Mouse (Mus musculus) liver, postnatal 0 days (tissue): ENCODE results near the gene Ccdc138. TPM values are rescaled to one million over a fixed set of nuclear protein-coding genes. Genes with fewer than 3 reads are reported as not detected.

ENCODE experiments used
- ATAC-seq: fragments of 200-750 bp; cut with Nextera tagmentation; 2 replicates; pipeline ENCODE4 v1.8.0; 2017; ENCODE audit warnings: mild to moderate bottlenecking, moderate library complexity
- DNase-seq: peaks from one replicate; pipeline ENCODE4 v3.0.0-alpha.2; 2016
- H3K27ac ChIP-seq: fragments of 300-500 bp; sonication (generic); 2 replicates; pipeline ENCODE4 v1.5.1; 2014; ENCODE audit warnings: antibody characterized with exemption, moderate library complexity, mild to moderate bottlenecking, low read depth
- H3K27me3 ChIP-seq: fragments of 300-500 bp; sonication (generic); 2 replicates; pipeline ENCODE4 v1.6.1; 2014; ENCODE audit warnings: low read length, control low read depth, mixed read lengths; ENCODE audit not compliant: insufficient read depth
- H3K36me3 ChIP-seq: fragments of 300-500 bp; sonication (generic); replicated peaks from 2 replicates; pipeline ENCODE4 v1.6.1; 2014; ENCODE audit warnings: mild to moderate bottlenecking, control low read depth, low read length, moderate library complexity, mixed read lengths; ENCODE audit not compliant: insufficient read depth
- H3K4me1 ChIP-seq: fragments of 300-500 bp; sonication (generic); 2 replicates; pipeline ENCODE4 v1.6.1; 2014; ENCODE audit warnings: antibody characterized with exemption, mild to moderate bottlenecking, control low read depth; ENCODE audit not compliant: insufficient read depth
- H3K4me2 ChIP-seq: fragments of 300-500 bp; sonication (generic); 2 replicates; pipeline ENCODE4 v1.6.1; 2014; ENCODE audit warnings: low read depth, mild to moderate bottlenecking, low read length, moderate library complexity, mixed read lengths
- H3K4me3 ChIP-seq: fragments of 300-500 bp; sonication (generic); 2 replicates; pipeline ENCODE4 v1.5.1; 2014; ENCODE audit warnings: low read depth, low read length
- H3K9ac ChIP-seq: fragments of 300-500 bp; sonication (generic); replicated peaks from 2 replicates; pipeline ENCODE4 v1.6.1; 2014; ENCODE audit warnings: mild to moderate bottlenecking, moderate library complexity
- H3K9me3 ChIP-seq: fragments of 300-500 bp; sonication (generic); 2 replicates; pipeline ENCODE4 v1.6.1; 2016; ENCODE audit warnings: mild to moderate bottlenecking, control low read depth, low read length, mixed read lengths
- CTCF ChIP-seq: sonication (generic); IDR thresholded peaks from 2 replicates; pipeline ENCODE4 v1.5.1; 2016; ENCODE audit warnings: antibody characterized with exemption, low read depth
- EP300 ChIP-seq: IDR thresholded peaks from 2 replicates; pipeline ENCODE4 v1.6.1; 2016; ENCODE audit warnings: antibody characterized with exemption, low read depth, mild to moderate bottlenecking
- WGBS: fragments of 180-500 bp; shearing (Covaris S2); extraction: QIAGEN DNeasy Blood & Tissue Kit; methylation state at CpG from one replicate; pipeline ENCODE4 v1.1.7; 2014; ENCODE audit not compliant: insufficient replicate concordance; 5-methylcytosine and 5-hydroxymethylcytosine counted together
- polyA plus RNA-seq: library from polyadenylated mRNA; unstranded; fragments of >200 nt; fragmentation: Nextera tagmentation; extraction: Ambion mirVana; gene quantifications from 2 replicates; pipeline ENCODE4 v1.2.1, GENCODE M21; 2015

Gene Ccdc138
- polyA plus RNA-seq, 1 experiment from 2014 or later, result 1.7 TPM

DNA sequence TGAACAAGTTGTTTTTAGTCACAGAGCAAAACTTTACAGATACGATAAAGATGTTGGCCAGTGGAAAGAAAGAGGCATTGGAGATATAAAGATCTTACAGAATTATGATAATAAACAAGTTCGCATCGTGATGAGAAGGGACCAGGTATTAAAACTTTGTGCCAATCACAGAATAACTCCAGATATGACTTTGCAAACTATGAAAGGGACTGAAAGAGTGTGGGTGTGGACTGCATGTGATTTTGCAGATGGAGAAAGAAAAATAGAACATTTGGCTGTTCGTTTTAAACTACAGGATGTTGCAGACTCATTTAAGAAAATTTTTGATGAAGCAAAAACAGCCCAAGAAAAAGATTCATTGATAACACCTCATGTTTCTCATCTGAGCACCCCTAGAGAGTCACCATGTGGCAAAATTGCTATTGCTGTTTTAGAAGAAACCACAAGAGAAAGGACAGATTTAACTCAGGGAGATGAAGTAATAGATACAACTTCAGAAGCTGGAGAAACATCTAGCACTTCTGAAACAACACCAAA, 17.7 kb upstream of the Ccdc138 start:
- no peak for DNase-seq
- Histone ChIP-seq H3K9ac (no peak overlapping the region), H3K36me3 (peaks cover 78% of the 10 kb centered on the region), H3K9me3 (no peaks in the 10 kb centered on the region), H3K27ac (no peak overlapping the region), H3K4me2 (no peak overlapping the region), H3K4me1 (no peaks in the 10 kb centered on the region), H3K27me3 (no peaks in the 10 kb centered on the region), H3K4me3 (no peak overlapping the region)
- 94% methylated on average over 4 of the region's 4 CpGs for WGBS
- no peak for TF ChIP-seq CTCF
- TF ChIP-seq EP300, result no peak
- no peak for ATAC-seq

GRCm38 (mm10) chr10:58491031-58491430, 6.7 kb upstream of the Ccdc138 start:
- Histone ChIP-seq H3K4me2 (no peak overlapping the region), H3K9me3 (no peaks in the 10 kb centered on the region), H3K9ac (no peak overlapping the region), H3K27ac (no peak overlapping the region), H3K4me1 (no peaks in the 10 kb centered on the region), H3K4me3 (no peak overlapping the region), H3K36me3 (peaks cover 69% of the 10 kb centered on the region), H3K27me3 (no peaks in the 10 kb centered on the region)
- DNase-seq, result no peak
- ATAC-seq, result no peak
- no peak for TF ChIP-seq CTCF
- no peak for TF ChIP-seq EP300
- 93% methylated on average over 5 of the region's 5 CpGs for WGBS

GRCm38 (mm10) chr10:58495637-58496036, 2.1 kb upstream of the Ccdc138 start:
- H3K36me3 ChIP-seq, result peaks cover 40% of the 10 kb centered on the region
- TF ChIP-seq CTCF, result peak; percentile 33; the same call in 1 of the 2 replicates
- no peak for TF ChIP-seq EP300
- H3K9ac ChIP-seq, result no peak overlapping the region
- no peaks in the 10 kb centered on the region for H3K9me3 ChIP-seq
- H3K4me2 ChIP-seq, result no peak overlapping the region
- 72% methylated on average over 2 of the region's 2 CpGs for WGBS
- H3K27ac ChIP-seq, result no peak overlapping the region
- no peak overlapping the region for H3K4me3 ChIP-seq
- ATAC-seq, result no peak
- peaks cover 12% of the 10 kb centered on the region; the same call in 1 of the 2 replicates for H3K4me1 ChIP-seq
- DNase-seq, result no peak
- no peaks in the 10 kb centered on the region for H3K27me3 ChIP-seq

DNA sequence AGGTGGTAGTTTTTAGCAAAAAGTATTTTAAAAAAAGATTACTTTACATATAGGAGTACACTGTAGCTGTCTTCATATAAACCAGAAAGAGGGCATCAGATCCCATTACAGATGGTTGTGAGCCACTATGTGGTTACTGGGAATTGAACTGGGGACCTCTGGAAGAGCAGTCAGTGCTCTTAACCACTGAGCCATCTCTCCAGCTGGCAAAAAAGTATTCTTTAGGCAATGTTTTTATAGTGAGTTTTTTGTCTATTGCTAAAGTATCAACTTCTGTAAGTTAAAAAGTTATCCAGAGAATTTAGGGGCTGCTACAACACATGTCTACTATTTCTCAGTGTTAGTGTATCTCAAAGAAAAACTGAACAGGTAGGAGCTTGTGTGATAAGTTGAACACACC, 1.0 kb upstream of the Ccdc138 start:
- Histone ChIP-seq H3K36me3 (peaks cover 30% of the 10 kb centered on the region), H3K27ac (peak overlapping the region; percentile 79), H3K4me1 (peaks cover 12% of the 10 kb centered on the region; the same call in 1 of the 2 replicates), H3K4me3 (peak overlapping the region; percentile 66; the same call in 1 of the 2 replicates), H3K9me3 (no peaks in the 10 kb centered on the region), H3K4me2 (peak overlapping the region; percentile 75), H3K27me3 (no peaks in the 10 kb centered on the region), H3K9ac (no peak overlapping the region; the same call in 1 of the 2 replicates)
- ATAC-seq (no peak), DNase-seq (no peak)
- TF ChIP-seq EP300 (no peak), CTCF (no peak)

DNA sequence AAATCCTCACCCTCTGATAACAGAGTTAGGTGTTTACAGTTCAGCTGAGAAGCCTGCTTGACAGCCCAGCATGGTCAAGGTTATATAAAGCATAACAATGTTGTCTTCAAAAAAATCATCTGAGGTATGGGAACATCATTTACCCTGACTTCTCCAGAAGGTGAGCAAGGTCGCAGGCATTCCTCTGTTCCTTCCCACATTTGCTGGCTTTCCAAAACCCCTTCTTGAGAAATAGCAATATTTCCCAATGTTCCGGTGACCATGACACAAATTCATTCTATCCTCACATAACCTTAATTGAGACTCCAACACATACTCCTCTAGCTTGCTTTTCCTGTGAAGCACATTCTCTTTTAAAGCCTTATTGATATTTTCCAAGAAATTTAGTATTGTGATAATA, 768 bp downstream of the Ccdc138 start:
- DNase-seq (no peak), ATAC-seq (no peak)
- no peak for TF ChIP-seq EP300
- peaks cover 12% of the 10 kb centered on the region for H3K36me3 ChIP-seq
- H3K9ac ChIP-seq, result peak overlapping the region; percentile 46
- H3K4me3 ChIP-seq, result peak overlapping the region; percentile 66
- H3K4me1 ChIP-seq, result peaks cover 12% of the 10 kb centered on the region; the same call in 1 of the 2 replicates
- peak overlapping the region; percentile 79 for H3K27ac ChIP-seq
- no peaks in the 10 kb centered on the region for H3K27me3 ChIP-seq
- peak overlapping the region; percentile 75 for H3K4me2 ChIP-seq
- WGBS, result 51% methylated on average over 2 of the region's 2 CpGs
- no peaks in the 10 kb centered on the region for H3K9me3 ChIP-seq

DNA sequence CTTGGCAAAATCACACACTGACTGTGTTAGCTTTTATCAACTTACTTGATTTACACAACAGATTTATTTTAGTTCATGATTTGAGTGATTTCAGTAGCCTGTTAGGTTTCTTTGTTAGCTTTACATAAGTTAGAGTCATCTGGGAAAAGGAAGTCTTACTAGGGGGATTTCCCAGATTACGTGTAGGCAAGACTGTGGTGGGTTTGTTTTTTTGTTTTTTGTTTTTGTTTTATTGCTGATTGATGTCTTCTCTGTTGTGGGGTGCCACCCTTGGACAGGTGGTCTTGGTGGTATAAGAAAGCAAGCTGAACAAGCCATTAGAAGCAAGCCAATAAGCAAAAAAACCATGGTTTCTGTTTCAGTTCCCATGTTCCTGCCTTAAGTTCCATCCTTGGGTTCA, 31.6 kb downstream of the Ccdc138 start:
- Histone ChIP-seq H3K9me3 (no peaks in the 10 kb centered on the region), H3K27me3 (no peaks in the 10 kb centered on the region), H3K36me3 (no peaks in the 10 kb centered on the region), H3K4me3 (no peak overlapping the region), H3K9ac (no peak overlapping the region), H3K4me1 (no peaks in the 10 kb centered on the region), H3K4me2 (no peak overlapping the region), H3K27ac (no peak overlapping the region)
- DNase-seq (no peak), ATAC-seq (no peak)
- TF ChIP-seq EP300 (no peak), CTCF (no peak)
- 70% methylated on average over 1 of the region's 1 CpGs for WGBS
